Mouse (Mus musculus): ENCODE data around the gene Hist1h4i. TPM values are rescaled to one million over a fixed set of nuclear protein-coding genes. Genes with fewer than 3 reads are reported as not detected.
A peak's percentile ranks its signal among the peaks of the same experiment; 100 is the strongest.
"Not testable (repeated sequence)": the region's sequence is repeated elsewhere in the genome, so short reads cannot be mapped to it uniquely, and the experiment has no call there.

The Hist1h4i gene
- polyA plus RNA-seq, 1 experiment from 2014 or later, result 16.9 TPM

GRCm38 (mm10) chr13:22035267-22036148 lies 5.7 kb downstream of the Hist1h4i start, which contains the start of the genes Hist1h2ah and Hist1h2bk:
Gene Hist1h2ah, minus strand, starts transcription at chr13:22035568.
Gene Hist1h2bk, plus strand, starts transcription at chr13:22035870.
- H3K4me2 ChIP-seq (replicated peaks), result peak within 1 kb of the TSS; percentile 53
- peak within 1 kb of the TSS; percentile 70 for H3K27ac ChIP-seq (replicated peaks)
- H3K4me3 ChIP-seq, result peak within 1 kb of the TSS; percentile 46
- H3K36me3 ChIP-seq, H3K27me3 ChIP-seq, H3K9me3 ChIP-seq: not testable (repeated sequence)
- peak; percentile 99 for ATAC-seq (replicated peaks)
- peaks cover 25% of the 10 kb centered on the region for H3K4me1 ChIP-seq
- WGBS, result under 1% methylated on average over 30 of the region's 69 CpGs
- H3K9ac ChIP-seq (replicated peaks), result peak within 1 kb of the TSS; percentile 49

DNA sequence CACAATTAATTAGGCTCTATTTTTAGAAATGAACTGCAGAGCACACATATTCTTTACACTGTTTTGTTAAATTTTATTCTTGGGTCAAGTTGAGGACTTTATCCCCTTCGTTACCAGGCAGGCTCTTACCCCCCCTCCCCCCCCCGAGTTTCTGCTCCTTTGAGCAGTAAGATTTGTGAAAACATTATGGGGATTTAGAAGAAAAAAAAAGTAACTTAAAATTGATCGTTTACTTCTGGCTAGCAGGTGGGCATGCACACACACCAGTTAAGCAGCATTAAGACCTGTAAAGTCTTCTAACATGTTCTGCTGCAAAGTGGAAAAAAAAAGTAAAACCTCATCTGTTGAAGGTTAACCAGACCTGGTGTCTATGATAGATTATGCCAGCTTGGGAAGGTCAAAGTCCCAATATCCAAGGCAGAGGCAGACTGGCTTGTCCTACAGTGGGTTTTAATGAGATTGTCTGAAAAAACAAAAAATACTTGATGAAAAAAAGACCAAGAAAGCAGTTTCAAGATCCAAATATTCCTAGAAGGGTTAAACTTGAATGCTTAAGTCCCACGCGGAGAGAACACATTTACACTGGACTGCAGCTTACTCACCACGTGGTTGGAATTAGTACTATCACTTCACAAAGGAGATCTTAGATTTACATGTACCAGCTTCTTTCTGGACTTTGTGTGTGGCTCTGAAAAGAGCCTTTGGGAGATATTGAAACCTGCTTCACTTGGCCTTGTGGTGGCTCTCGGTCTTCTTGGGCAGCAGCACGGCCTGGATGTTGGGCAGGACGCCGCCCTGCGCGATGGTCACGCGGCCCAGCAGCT lies 6.5 kb downstream of the Hist1h4i start:
- WGBS, result under 1% methylated on average over 14 of the region's 14 CpGs
- H3K4me2 ChIP-seq (replicated peaks), result peak overlapping the region; percentile 53
- peak overlapping the region; percentile 49 for H3K9ac ChIP-seq (replicated peaks)
- no peaks in the 10 kb centered on the region for H3K36me3 ChIP-seq
- H3K4me1 ChIP-seq, result peaks cover 17% of the 10 kb centered on the region
- no peaks in the 10 kb centered on the region for H3K27me3 ChIP-seq
- peak overlapping the region; percentile 65 for H3K27ac ChIP-seq (replicated peaks)
- H3K9me3 ChIP-seq, result no peaks in the 10 kb centered on the region
- H3K4me3 ChIP-seq, result peak overlapping the region; percentile 46
- ATAC-seq (replicated peaks), result peak; percentile 32; the same call in 1 of the 2 replicates

DNA sequence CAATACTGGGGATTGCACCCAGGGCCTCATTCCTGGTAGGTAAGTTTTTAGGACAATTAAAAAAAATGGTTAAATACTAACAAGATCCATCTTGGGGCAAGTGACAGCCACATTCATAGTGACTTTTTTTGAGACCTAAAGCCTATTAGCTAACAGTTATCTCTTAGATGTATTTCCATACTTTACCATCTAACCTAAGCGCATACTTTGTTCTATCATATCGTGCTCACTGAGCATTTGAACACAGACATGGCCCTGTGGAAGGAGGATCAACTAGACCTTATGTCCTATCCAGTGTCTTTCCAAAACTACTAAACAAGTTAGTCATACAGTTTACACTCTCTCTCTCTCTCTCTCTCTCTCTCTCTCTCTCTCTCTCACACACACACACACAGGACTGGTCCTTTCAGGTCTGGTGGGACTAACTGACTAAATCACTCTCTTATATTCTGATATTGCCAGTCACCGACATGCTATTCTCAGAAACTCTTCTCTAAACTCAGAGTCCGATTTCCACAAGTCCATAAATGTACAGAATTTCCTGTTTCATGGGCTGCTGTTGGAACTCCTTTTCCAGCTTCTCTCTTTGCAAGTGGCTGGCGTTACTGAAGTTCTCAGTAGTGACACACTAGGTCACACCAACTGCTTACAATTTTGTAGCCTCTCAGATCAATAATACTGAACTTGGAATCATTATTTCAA lies 7.3 kb downstream of the Hist1h4i start:
- Histone ChIP-seq H3K9ac (replicated peaks) (peak overlapping the region; percentile 49), H3K27ac (replicated peaks) (no peak overlapping the region), H3K9me3 (no peaks in the 10 kb centered on the region), H3K36me3 (no peaks in the 10 kb centered on the region), H3K27me3 (no peaks in the 10 kb centered on the region), H3K4me1 (peaks cover 20% of the 10 kb centered on the region), H3K4me3 (peak overlapping the region; percentile 46; the same call in 1 of the 2 replicates), H3K4me2 (replicated peaks) (peak overlapping the region; percentile 53)
- no peak for ATAC-seq (replicated peaks)
- WGBS, result 42% methylated on average over 5 of the region's 5 CpGs

DNA sequence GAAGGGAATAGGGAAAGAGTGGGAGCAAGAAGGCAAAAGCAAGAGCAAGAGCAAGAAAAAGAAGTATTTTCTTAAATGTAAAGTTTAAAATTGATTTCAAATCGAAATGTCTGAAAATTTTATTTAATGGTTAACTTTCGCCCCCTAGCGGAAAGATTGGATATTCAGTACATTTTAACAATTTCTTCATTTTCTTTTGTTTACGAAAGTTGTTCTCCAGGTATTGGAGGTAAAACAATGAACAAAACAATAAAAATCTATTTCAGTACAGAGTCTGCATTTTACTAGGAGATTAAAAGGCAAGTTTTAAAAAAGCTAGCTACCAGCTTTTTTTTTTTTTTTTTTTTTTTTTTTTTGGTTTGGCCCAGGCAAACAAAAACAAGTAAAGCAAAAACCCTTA lies 10.7 kb downstream of the Hist1h4i start:
- H3K9me3 ChIP-seq, result no peaks in the 10 kb centered on the region
- no peak overlapping the region for H3K27ac ChIP-seq (replicated peaks)
- H3K4me1 ChIP-seq, result peaks cover 19% of the 10 kb centered on the region
- no peak overlapping the region for H3K4me2 ChIP-seq (replicated peaks)
- no peaks in the 10 kb centered on the region for H3K36me3 ChIP-seq
- WGBS, result 12% methylated on average over 4 of the region's 4 CpGs
- H3K27me3 ChIP-seq, result no peaks in the 10 kb centered on the region
- no peak for ATAC-seq (replicated peaks)
- H3K4me3 ChIP-seq, result no peak overlapping the region
- H3K9ac ChIP-seq (replicated peaks), result no peak overlapping the region

DNA sequence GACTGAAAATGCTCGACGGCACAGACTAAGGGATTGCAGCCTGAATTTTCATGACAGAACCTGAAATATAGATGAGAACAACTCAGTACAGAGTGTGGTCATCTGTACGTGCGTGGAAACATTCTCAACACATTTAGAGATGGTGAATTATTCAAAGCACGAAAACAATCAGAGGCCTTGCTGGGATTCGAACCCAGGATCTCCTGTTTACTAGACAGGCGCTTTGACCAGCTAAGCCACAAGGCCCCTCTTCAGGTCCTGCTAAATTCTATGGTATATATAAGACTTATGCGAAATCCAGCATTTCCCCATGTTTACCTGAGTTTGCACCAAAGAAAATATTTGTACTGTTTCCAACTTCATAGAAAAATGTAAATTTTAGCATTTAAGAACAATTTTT lies 11.2 kb downstream of the Hist1h4i start:
- 29% methylated on average over 8 of the region's 8 CpGs for WGBS
- Histone ChIP-seq H3K27ac (replicated peaks) (no peak overlapping the region), H3K9me3 (no peaks in the 10 kb centered on the region), H3K36me3 (no peaks in the 10 kb centered on the region), H3K9ac (replicated peaks) (no peak overlapping the region), H3K27me3 (no peaks in the 10 kb centered on the region), H3K4me3 (no peak overlapping the region), H3K4me1 (peaks cover 18% of the 10 kb centered on the region), H3K4me2 (replicated peaks) (no peak overlapping the region)
- no peak for ATAC-seq (replicated peaks)

GRCm38 (mm10) chr13:22028673-22029460 lies 12.3 kb downstream of the Hist1h4i start:
- Histone ChIP-seq H3K9ac (replicated peaks) (peak overlapping the region; percentile 64), H3K9me3 (no peaks in the 10 kb centered on the region), H3K36me3 (no peaks in the 10 kb centered on the region), H3K4me2 (replicated peaks) (peak overlapping the region; percentile 63), H3K27ac (replicated peaks) (peak overlapping the region; percentile 80), H3K27me3 (no peaks in the 10 kb centered on the region), H3K4me3 (peak overlapping the region; percentile 57), H3K4me1 (peaks cover 11% of the 10 kb centered on the region)
- ATAC-seq (replicated peaks), result peak; percentile 70
- under 1% methylated on average over 40 of the region's 40 CpGs for WGBS

DNA sequence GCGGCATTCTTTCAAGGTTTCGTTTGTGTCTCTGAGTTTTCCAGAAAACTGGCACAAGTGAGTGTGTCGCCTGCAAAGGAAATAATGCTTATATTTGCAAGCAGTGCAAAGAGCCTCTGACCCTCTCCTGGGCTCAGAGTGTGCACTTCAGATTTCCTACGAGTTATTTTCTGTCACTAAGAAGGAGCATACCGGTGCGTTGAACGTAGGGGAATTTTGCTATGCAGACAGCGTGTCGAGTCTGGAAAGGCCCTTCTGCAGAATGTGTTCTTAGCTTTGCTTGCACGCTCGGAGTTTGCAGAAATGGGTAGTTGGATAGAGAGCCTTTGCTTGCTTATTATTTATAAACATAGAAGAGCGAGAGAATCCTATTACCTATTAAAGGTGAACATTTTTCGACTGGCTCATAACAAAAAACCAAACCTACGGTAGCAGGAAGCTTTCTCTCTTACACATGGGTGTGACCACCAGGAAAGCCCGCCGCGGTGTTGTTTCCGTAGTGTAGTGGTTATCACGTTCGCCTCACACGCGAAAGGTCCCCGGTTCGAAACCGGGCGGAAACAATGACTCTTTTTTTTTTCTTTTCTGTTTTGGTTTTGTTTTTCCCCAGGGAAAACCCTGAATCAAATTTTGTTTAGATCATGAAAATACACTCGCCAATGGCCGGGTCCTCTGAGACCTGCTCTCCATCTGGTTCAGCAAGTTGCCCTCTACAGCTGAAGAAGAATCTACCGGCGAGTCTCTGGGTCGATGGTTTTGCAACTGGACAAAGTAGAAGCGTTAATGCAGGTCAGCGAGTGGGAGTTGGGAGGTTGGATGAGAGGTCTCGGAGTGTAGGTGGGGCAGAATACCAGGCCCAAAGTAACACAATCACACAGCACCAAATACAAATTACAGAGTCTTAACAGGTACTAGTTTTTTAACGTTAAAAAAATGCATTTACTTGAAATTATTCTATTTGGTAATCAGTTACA lies 14.8 kb downstream of the Hist1h4i start:
- ATAC-seq (replicated peaks), result peak; percentile 69
- Histone ChIP-seq H3K27ac (replicated peaks) (peak overlapping the region; percentile 67), H3K4me2 (replicated peaks) (peak overlapping the region; percentile 63), H3K9me3 (no peaks in the 10 kb centered on the region), H3K36me3 (no peaks in the 10 kb centered on the region), H3K27me3 (no peaks in the 10 kb centered on the region), H3K9ac (replicated peaks) (peak overlapping the region; percentile 41), H3K4me1 (peaks cover 20% of the 10 kb centered on the region), H3K4me3 (peak overlapping the region; percentile 49)
- 1% methylated on average over 35 of the region's 35 CpGs for WGBS

- H3K4me1 ChIP-seq, result peaks cover 32% of the 10 kb centered on the region
- H3K27me3 ChIP-seq, result peaks cover 29% of the 10 kb centered on the region
- H3K27ac ChIP-seq (replicated peaks), result no peak overlapping the region
- H3K9ac ChIP-seq (replicated peaks), result no peak overlapping the region
- H3K36me3 ChIP-seq, result no peaks in the 10 kb centered on the region
- H3K4me2 ChIP-seq (replicated peaks), result peak overlapping the region; percentile 63
- ATAC-seq (replicated peaks), result peak; percentile 48
- 0% methylated on average over 9 of the region's 9 CpGs for WGBS
- H3K9me3 ChIP-seq, result no peaks in the 10 kb centered on the region
- H3K4me3 ChIP-seq, result peak overlapping the region; percentile 39
These were observed 18.9 kb downstream of the Hist1h4i start for GRCm38 (mm10) chr13:22022241-22022640.

- peaks cover 32% of the 10 kb centered on the region for H3K4me1 ChIP-seq
- H3K27ac ChIP-seq (replicated peaks), result no peak overlapping the region
- 0 out of 2 replicates have a peak overlapping the region, but pooled peaks have one; percentile 13 for H3K9ac ChIP-seq (replicated peaks)
- peak overlapping the region; percentile 63 for H3K4me2 ChIP-seq (replicated peaks)
- peaks cover 34% of the 10 kb centered on the region for H3K27me3 ChIP-seq
- no peaks in the 10 kb centered on the region for H3K9me3 ChIP-seq
- no peaks in the 10 kb centered on the region for H3K36me3 ChIP-seq
- WGBS, result under 1% methylated on average over 11 of the region's 11 CpGs
- H3K4me3 ChIP-seq, result peak overlapping the region; percentile 39
- no peak for ATAC-seq (replicated peaks)
These were observed 19.6 kb downstream of the Hist1h4i start for GRCm38 (mm10) chr13:22021581-22021980.

GRCm38 (mm10) chr13:22020901-22021339 lies 20.2 kb downstream of the Hist1h4i start:
- Histone ChIP-seq H3K4me3 (peak overlapping the region; percentile 39), H3K27me3 (peaks cover 40% of the 10 kb centered on the region), H3K36me3 (no peaks in the 10 kb centered on the region), H3K9ac (replicated peaks) (no peak overlapping the region), H3K9me3 (no peaks in the 10 kb centered on the region), H3K4me2 (replicated peaks) (peak overlapping the region; percentile 63), H3K4me1 (peaks cover 31% of the 10 kb centered on the region), H3K27ac (replicated peaks) (no peak overlapping the region)
- under 1% methylated on average over 8 of the region's 8 CpGs for WGBS
- ATAC-seq (replicated peaks), result peak; percentile 66; the same call in 1 of the 2 replicates

Measured in forebrain, embryonic 15.5 days (tissue).